Mouse (Mus musculus) frontal cortex, postnatal 36 days (tissue): ENCODE measurements around the gene Flvcr1.

Experiments used
- DNase-seq, 2 experiments: peaks; one replicate each; pipeline ENCODE4 v3.0.0; 2022; ENCODE audit warnings: low spot score in 2 of 2

The Flvcr1 gene

DNA sequence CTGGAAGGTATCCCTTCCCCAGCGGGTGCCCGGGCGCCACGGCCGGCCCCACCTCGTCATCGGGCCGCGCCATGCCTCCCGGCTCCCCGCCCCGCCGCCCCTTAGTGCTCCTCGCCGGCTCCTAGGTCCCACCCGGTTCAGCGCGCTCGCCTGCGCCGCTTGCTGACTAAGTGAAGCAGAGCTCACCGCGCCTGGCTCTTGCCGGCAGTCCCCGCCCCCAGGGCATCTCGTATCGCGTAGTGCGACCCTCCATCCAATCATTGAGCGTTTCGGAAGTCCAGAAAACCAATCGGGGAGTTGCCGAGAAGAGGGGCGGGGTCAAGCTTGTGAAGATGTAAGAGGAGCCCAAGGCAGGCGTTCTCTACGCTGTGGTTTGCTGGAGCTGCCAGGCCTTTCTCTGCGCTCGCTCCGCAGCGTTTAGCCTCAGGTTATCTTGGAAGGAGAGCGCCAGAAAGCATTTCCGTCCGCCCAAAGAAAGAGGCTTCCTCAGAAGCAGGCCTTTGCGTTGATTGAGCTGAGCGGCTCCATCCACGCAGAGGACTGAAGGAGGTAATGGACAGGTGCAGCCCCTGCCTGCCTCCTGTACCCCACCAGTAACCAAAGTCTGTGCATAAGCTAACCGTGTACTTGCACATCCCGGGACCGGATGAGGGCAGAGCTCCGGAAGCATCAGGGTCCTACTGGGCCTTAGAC lies at the start of gene Flvcr1:
Flvcr1 (minus strand) TSS at position 138 of the 693 bp plus-strand sequence.
- peak; percentile 98 to 99 for DNase-seq

DNA sequence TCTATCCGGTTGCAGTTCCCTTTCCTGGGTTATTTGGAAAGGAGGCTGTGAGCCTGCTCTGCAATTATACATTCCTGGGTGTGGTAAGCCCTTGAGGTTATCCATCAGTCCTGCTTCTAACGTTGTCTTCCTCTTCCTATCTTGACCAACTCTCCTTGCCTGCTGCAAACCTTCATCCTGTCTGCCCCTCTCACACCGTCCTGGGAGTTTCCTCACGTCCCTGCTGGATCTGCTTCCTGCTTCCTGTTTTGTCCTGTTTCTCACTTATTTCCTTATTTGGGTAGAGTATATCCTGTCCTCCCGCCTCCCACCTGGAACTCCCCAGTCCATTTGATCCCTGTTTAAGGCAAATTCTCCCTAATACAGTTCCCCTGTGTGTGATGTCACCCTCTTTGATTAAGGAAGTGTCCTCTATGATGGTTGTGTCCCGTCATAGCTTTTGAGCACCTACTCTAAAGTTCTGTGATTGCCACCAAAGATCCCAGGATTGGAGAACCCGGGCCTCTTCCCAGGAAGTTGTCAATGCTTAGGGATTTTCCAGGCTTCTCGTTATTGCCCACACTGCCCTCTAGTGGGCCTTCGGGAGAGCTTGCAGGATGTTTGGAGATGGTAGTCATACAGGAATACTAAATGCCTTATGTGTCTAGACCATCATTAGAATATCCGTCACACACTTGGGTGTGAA lies 49.4 kb upstream of the Flvcr1 start:
- DNase-seq, result peak; percentile 27 to 59

DNA sequence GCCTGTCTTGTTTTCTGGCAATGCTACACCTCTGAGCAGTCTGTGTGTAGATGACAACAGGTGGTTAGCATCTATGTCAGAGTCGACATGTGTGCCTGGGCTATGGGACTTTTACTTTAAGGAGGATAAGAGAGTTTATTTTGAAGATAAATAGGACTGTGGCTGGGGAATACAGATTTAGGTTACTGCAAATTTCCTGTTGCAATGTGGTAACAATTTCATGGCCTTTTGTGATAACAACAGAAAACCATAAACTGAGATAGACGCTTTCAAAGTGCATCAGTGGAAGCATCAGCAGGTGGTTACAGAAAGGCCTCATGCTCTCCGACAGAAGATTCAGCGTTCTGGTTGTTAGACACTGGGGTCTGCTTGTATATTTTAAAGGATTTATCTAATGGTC lies 47.5 kb upstream of the Flvcr1 start:
- DNase-seq, result no peak

DNA sequence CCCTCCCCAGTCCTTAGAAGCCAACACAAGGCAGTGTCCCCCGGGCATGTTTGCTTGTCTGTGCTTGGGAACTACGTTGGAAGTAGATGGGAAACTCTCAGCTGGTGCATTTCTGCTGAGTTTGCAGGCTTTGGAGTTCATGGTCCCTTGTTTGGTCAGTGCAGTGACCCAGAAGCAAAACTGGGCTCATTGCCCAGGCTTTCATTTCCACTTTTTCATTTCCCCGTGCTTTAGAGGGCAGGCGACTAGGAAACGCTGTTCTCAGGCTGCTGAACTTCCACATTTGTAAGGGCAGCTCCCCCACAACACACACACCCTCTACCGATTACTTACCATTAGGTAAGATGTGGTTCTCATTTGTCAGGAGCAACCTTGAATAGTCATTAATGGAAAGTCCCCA lies 47.0 kb upstream of the Flvcr1 start:
- DNase-seq, result peak in 1 of 2 experiments; percentile 21

DNA sequence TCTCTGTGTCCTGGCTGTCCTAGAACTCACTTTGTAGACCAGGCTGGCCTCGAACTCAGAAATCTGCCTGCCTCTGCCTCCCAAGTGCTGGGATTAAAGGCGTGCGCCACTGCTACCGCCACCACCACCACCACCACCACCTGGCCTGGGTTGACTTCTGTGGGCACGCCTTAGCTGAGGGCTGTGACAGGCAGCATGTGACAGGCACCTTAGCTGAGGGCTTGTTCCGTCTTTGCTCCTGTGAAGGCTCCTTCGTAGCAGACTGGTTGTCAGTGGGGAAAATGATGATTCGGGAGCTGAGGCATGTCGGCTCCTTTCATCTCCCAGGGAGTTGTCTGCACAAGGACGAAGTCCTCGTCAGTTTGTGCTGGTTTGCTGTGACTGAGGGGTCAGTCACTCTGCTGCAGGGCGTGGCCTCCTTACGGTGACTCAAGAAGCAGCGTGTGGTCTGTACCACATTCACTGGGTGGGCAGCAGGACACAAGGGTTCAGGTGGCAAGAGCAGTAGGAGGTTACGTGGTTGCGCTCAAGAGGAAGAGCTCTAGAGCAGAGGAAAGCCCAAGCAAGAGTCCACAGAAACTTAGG lies 46.5 kb upstream of the Flvcr1 start:
- DNase-seq, result no peak

DNA sequence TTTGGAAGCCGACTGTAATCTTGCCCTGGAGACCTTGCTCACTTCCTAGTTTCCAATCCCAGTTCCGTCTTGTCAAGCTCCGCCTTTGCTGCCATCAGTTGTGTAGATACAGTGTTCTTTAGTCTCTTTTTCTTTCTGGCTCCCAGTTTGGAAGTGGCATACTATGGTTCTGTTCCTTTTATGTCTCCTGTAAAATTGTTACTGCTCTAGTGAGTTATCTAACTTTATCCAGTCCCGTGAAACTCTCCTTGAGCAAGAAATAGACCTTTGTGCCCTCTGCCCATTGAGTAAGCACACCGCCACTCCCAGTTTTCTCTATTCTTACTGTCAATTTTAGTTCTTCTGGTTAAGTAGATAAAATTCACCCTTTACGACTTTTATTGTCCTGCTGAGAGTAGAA lies 45.7 kb upstream of the Flvcr1 start:
- no peak for DNase-seq

DNA sequence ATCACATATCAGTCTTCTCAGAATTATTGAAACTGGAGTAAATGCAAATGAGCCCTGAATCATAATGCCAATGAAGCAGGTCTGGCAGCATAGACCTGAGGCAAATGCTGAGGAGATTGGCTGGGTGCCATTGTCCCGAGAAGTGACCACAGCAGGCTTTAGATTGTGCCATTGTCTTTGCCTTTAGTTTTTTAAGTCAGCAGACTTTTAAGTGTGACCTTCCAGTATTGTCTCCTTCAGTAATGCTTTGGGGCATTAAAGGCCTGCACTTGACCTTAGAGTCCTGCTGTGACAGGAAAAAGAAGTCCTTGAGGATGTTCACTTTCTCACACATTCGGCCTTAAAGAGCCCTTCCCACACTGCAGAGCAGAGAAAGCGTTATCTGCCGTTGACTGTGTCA lies 44.3 kb upstream of the Flvcr1 start:
- DNase-seq, result no peak

DNA sequence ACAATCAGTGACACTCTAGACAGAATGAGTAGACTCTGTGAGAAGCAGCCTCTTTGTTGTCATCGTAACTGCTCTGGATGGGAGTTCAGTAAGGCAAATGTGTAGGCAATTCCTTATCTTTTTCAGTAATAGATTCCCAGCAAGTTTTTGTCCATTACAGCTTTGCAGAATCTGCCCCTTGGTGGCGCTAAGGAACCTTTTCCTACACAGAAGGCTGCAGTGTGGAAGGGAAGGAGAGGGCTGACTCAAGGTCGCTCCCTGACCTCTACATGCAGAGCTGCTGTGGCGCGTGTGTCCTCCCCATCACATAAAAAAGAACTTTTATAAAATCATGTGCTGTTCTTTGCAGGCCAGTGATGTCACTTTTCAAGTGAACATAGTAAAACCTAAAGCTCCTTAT lies 42.4 kb upstream of the Flvcr1 start:
- no peak for DNase-seq

DNA sequence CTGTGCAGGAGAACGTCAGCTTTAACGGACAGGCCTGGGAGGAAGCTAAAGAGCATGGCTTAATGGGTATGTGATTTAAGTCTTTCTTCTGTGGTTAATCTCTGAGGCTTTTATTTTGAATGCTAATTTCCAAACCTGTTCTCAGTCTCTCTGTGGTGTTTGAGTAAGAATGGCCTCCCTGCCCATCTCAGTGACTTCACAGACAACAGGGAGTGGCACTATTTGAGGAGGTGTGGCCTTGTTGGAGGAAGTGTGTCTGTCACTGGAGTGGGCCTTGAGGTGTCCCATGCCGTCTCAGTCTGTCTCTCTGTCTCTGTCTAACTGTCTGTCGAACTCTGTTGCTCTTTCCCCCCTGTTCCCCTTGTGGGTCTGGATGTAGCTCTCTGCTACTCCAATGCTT lies 39.2 kb upstream of the Flvcr1 start:
- no peak for DNase-seq

DNA sequence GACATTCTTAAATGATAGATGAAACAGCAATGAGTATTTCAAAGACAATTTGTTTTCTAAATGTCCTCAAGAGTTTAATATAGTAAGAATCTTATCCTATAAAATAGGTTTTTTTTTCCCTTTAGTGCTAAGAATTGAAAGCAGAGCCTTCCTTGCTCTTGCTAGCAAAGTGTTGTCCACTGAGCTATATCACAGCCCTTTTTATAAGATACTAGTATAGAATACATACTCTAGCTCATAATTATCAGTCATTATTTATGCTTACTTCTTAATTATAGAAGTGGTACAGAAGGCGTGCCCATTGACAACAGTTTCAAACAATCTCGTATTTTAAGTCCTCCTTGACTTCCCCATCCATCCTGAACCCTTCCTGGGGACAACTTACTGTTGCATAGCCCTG lies 38.6 kb upstream of the Flvcr1 start:
- DNase-seq, result no peak

DNA sequence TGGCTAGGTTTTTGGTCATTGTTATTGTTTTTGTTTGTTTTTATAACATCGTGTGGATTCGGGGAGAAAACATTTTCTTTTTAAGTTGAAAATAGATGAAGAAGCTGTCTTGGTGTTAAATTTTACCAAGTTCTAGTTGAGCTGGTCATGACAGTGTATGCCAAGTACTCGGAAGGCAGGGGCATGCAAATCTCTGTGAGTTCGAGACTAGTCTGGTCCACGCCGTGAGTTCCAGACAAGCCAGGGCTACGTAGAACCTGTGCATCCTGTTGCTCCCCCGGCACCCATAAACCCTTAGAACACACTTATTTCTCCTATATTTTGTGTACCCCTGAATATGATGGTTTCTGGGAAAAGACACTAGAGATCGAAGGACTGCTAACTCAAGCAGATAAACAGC lies 37.7 kb upstream of the Flvcr1 start:
- DNase-seq, result no peak

DNA sequence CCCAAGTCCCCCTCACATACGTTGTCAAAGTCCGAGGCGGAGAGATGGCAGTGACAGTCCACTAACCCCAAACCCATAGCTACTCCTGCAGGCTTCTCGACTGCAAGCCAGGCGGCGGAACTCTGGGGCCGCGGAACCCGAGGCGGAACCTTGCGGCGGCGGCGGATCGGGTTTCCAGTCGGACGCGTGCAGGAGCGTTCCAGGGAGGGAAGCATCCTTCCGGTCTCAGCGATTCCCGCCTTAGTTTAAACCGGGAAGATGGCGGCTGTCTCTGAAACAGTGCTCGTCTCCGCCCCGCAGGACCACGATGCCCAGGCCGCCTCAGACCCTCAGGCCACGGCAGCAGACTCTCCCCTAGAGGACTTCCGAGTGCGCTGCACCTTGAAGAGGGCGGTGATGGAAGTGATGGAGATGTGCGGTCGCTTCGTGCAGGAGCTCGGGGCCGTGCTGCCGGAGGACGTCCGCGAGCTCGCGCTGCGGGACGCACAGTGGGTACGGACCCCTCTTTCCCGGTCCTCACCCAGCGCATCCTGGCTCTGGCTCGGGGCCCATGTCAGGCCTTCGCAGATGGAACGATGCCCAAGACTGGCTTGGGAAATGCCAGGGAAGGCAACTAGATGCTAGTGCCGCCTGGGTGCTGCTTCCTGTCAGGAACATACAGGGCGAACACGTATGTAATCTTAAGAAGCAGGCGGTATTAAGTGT lies 37.0 kb upstream of the Flvcr1 start, which contains the start of the genes Tatdn3 and Nsl1:
Tatdn3 (minus strand) TSS at position 152 of the 705 bp plus-strand sequence.
Nsl1 (plus strand) TSS at position 232 of the 705 bp plus-strand sequence.
- peak; percentile 93 to 96 for DNase-seq

DNA sequence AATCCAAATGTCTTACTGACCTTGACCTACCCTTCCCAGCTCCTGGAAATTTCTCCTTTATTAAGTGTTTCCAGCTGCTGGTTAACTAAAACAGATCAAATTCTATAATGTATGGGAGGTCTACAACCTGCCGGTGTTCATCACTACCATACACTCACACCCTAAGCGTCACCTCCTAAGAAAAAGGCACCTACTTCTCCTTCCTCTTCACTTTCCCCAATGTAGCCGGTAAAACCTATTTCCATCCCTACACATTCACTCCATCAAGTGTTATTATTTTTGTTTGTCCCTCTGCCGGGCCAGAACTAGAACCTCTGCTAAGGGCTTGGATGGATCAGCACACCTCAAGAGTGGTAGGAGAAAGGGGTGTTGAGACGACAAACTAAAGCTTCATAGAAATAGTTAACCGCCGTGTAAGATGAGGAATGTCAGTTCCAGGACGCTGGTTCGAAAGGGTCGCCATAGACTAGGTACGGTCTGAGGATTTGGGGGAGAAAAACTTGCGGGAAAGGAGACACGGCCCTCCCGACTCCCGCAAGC lies 36.4 kb upstream of the Flvcr1 start:
- DNase-seq, result no peak

DNA sequence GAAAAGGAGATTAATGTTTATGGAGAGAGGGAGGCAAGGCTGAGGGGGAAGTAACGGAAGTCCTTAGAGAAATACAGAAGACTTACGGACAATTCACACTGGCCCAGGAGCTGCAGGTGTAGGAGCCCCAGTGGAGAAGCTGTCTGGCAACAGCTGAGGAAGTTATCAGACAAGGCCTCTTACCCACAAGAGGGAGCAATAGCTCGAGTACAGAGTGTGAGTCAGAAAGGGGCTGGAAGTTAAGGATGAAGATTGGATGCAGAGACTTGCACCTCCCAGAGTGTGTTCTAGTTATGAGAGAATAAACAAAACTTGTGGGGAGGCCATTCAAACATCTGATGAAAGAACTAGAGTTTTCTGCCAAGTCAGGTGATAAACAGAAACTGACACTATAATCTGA lies 31.5 kb upstream of the Flvcr1 start:
- DNase-seq, result no peak

DNA sequence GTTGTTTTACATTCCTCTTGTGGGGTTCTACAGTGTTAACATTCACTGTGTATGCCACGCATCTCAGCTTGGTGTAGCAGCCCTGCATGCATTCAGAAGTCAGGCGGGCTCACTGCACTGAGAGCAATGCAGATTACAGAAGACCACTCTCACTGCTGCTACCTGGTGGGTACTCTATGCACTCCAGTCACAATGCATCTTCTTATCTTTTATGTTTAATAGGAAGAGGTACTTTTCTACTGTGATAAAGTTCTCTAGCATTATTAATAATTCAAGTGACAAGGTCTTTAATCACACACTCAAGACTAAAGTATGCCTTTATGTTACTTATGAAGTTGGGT lies 29.5 kb upstream of the Flvcr1 start:
- no peak for DNase-seq

DNA sequence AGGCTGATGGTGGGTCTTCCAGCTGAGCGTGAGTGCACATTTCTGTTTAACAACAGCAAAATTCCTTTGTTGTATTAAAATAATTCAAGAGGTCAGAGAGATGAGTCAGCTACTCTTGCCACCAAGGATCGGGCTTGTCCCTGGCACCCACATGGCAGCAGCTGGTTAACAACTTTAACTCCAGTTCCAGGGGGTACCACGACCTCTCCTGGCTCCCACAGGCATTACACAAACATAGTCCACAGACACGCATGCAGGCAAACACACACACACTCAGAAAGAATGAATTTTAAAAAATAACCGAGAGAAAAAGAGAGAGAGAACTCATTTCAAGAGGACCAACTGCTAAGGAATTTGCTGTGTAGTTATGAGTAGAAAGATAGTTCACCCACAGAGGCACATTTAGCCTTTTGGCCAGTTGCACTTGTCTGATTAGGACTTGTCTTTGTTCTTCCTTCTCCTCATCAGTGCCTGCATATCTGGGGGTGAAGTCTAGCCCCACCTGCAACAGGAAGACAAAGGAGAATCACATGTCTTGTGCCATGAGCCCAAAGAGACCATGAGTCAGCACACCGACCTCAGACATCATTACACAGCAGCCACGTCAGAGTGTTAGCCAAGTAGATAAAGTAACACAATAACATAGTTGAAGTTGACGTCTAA lies 29.0 kb upstream of the Flvcr1 start:
- no peak for DNase-seq

DNA sequence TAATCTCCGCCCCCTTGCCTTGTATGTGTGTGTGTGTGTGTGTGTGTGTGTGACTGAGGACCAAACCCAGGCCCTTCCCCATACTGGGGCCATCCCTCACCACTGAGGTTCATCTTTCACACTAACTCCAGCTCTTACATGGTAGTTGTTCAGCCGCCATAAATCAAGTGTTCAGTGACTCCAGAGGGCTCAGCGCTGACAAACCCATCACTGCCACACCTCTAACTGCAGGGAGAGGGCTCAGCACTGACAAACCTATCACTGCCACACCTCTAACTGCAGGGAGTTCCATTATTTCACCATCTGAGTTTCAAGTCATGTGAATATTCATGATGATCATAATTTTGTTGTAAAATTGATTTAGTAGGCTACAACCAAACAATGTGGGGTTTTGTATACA lies 27.6 kb upstream of the Flvcr1 start:
- DNase-seq, result no peak

DNA sequence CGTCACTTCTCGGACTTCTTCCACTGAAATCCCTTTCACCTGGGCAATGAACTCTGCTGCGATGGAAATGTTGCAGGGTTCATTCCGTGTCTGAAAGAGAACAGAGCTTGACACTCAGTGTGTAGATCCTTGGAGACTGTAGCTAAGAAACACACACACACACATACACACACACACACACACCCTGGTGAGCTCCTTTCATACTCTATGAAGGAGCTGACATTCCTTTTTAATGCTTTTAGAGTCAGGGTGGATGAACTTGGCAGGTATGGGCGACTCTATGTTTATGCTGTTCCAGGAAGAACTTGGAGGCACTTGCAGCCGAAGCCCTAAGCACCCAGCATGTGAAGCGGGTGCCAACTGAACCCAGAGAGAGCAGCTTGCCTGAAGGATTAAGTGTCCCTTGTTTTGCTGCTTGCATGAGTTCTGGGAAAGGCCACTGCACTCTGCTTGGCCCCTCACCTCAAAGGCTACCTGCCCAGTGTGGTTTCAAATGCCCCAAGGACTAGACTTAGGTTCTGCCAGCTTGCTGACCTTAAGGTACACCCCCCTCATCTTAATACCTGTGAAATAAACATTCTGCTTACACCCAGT lies 20.4 kb upstream of the Flvcr1 start:
- no peak for DNase-seq

DNA sequence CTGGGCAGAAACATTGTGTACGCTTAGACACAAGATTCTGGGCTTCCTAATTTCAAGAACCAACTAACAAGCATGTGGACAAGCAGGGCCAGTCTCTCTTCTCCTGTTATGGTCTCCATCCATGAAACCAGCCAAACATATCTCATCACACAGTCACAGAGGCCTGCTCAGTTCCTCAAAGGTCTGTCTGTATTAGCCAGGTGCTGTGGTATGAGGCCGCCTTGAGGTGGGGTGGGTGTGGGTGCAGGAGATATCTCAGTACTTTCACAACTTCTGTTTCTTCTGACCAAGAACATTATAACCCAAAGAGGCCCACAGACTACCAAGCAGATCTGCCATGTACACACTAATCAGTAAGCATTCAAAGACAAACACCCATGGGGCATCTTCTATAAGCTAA lies 19.3 kb upstream of the Flvcr1 start:
- DNase-seq, result no peak

DNA sequence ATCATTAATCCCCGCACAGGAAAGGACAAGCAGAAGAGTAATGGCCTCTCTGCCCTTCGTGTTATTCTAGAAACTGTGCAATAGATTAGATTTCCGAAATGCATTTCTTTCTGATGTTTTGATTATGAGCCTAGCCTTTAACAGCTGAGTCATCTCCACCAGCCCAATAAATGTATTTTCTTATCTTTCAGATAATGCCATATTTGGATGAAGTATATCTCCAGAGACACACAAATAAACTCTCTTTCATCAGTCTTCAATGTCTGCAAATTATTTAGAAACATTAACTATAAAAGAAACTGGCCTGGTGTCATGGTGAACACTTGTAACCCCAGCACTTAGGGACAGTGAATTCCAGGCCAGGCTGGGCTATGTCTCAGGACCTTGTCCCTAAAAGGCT lies 16.7 kb upstream of the Flvcr1 start:
- no peak for DNase-seq

DNA sequence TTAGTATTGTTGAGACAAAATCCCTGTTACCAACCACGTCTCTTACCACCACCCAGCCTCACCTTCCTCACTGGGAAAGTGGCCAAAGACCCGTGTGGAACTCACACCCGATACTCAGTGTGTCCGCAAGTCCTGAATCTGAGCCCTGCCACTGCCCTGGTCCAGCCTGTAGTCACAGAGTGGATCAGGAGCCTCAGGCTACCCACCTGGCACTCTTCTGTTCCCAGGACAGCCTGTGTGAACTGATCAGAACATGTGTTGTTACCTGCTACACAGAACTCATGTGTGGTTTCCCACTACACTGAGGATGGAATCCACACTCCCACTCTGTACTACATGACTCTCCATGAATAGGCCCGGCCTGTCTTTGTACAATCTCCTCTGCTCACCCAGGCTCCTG lies 16.1 kb upstream of the Flvcr1 start:
- DNase-seq, result no peak
